Comparison of ENCODE assay signal across 8 mouse cellular contexts in genomic region chr10:93070121-93070898, GRCm38 (mm10). TPM values are rescaled to one million over a fixed set of nuclear protein-coding genes. Genes with fewer than 3 reads are reported as not detected.
A peak's percentile ranks its signal among the peaks of the same experiment; 100 is the strongest.
DNase-seq lines count a peak whose midpoint lies in the region; ATAC-seq and TF ChIP-seq lines count a peak whose summit lies in the region.

No protein-coding gene starts in this region.

- no peak overlapping the region for H3K4me2 ChIP-seq in kidney, embryonic 14.5 days (replicated peaks; ENCODE audit: low read depth, low read length)
- no peak overlapping the region for H3K4me2 ChIP-seq in heart, postnatal 0 days (ENCODE audit: low read depth, low read length)
- no peak overlapping the region for H3K4me2 ChIP-seq in limb, embryonic 14.5 days (replicated peaks; ENCODE audit: low read depth, low read length, severe bottlenecking)

- peak; percentile 37 for DNase-seq in kidney, adult 18-20 months
- peak; percentile 56 for DNase-seq in MN1 (ENCODE audit: low spot score)
- DNase-seq in embryo, embryonic 11 days, result peak; percentile 45
- no peak for DNase-seq in heart, postnatal 0 days (ENCODE audit: low spot score)
- peak; percentile 44 for DNase-seq in limb, embryonic 14.5 days (ENCODE audit: low spot score)
- DNase-seq in natural killer cell, adult 2 months (ENCODE audit: low spot score in 2 of 2), result peak; percentile 70 to 91
- peak; percentile 82 to 87 for DNase-seq in thymus, postnatal 36 days

- no peaks in the 10 kb centered on the region for H3K9me3 ChIP-seq in kidney, embryonic 14.5 days (ENCODE audit: control insufficient read depth, low read length)
- no peaks in the 10 kb centered on the region for H3K9me3 ChIP-seq in heart, postnatal 0 days (replicated peaks; ENCODE audit: control insufficient read depth, low read length)
- no peaks in the 10 kb centered on the region for H3K9me3 ChIP-seq in limb, embryonic 14.5 days (ENCODE audit: control insufficient read depth, low read length)

- H3K9ac ChIP-seq in kidney, embryonic 14.5 days (ENCODE audit: low read depth, low read length), result no peak overlapping the region
- H3K9ac ChIP-seq in heart, postnatal 0 days (replicated peaks; ENCODE audit: low read depth, low read length), result no peak overlapping the region
- H3K9ac ChIP-seq in limb, embryonic 14.5 days (ENCODE audit: low read depth, low read length, severe bottlenecking), result no peak overlapping the region

- peak; percentile 58 for TF ChIP-seq CTCF in heart, postnatal 0 days (IDR thresholded peaks at IDR 0.05; ENCODE audit: low read depth)

- no peak overlapping the region for H3K4me3 ChIP-seq in kidney, embryonic 14.5 days (ENCODE audit: low read length)
- H3K4me3 ChIP-seq in heart, postnatal 0 days (ENCODE audit: low read depth, low read length), result no peak overlapping the region
- H3K4me3 ChIP-seq in limb, embryonic 14.5 days (replicated peaks; ENCODE audit: low read length), result no peak overlapping the region

- TF ChIP-seq POLR2A in limb, embryonic 14.5 days (IDR thresholded peaks at IDR 0.05; ENCODE audit: borderline replicate concordance, extremely low read depth, insufficient read depth, insufficient read length), result no peak

- no peak overlapping the region; the same call in 1 of the 2 replicates for H3K27ac ChIP-seq in kidney, embryonic 14.5 days (ENCODE audit: low read depth, low read length)
- H3K27ac ChIP-seq in heart, postnatal 0 days (ENCODE audit: low read depth), result peak overlapping the region; percentile 86
- no peak overlapping the region for H3K27ac ChIP-seq in limb, embryonic 14.5 days (replicated peaks; ENCODE audit: low read depth, low read length)

- no peak for ATAC-seq in kidney, embryonic 14.5 days (ENCODE audit: low FRiP score, low TSS enrichment)
- ATAC-seq in heart, postnatal 0 days (ENCODE audit: insufficient read depth, low read depth), result no peak
- no peak for ATAC-seq in limb, embryonic 14.5 days (ENCODE audit: low FRiP score, low read depth)

- H3K36me3 ChIP-seq in kidney, embryonic 14.5 days (ENCODE audit: control insufficient read depth, insufficient read depth, low read length), result no peaks in the 10 kb centered on the region
- no peaks in the 10 kb centered on the region for H3K36me3 ChIP-seq in heart, postnatal 0 days (replicated peaks; ENCODE audit: control insufficient read depth, insufficient read depth, low read length)
- H3K36me3 ChIP-seq in limb, embryonic 14.5 days (ENCODE audit: control insufficient read depth, insufficient read depth, low read length), result no peaks in the 10 kb centered on the region

- no peaks in the 10 kb centered on the region for H3K4me1 ChIP-seq in kidney, embryonic 14.5 days (ENCODE audit: control insufficient read depth, insufficient read depth, low read length)
- H3K4me1 ChIP-seq in heart, postnatal 0 days (ENCODE audit: control insufficient read depth, insufficient read depth), result peaks cover 8% of the 10 kb centered on the region; the same call in 1 of the 2 replicates
- no peaks in the 10 kb centered on the region for H3K4me1 ChIP-seq in limb, embryonic 14.5 days (ENCODE audit: control insufficient read depth, insufficient read depth, low read length)

- no peak for TF ChIP-seq EP300 in heart, postnatal 0 days (IDR thresholded peaks at IDR 0.05; ENCODE audit: low read depth)

- H3K27me3 ChIP-seq in kidney, embryonic 14.5 days (ENCODE audit: control insufficient read depth, insufficient read depth, low read length), result no peaks in the 10 kb centered on the region
- H3K27me3 ChIP-seq in heart, postnatal 0 days (ENCODE audit: control insufficient read depth, insufficient read depth, low read length), result no peaks in the 10 kb centered on the region
- no peaks in the 10 kb centered on the region for H3K27me3 ChIP-seq in limb, embryonic 14.5 days (ENCODE audit: control insufficient read depth, insufficient read depth, low read length)

- 78% methylated on average over 9 of the region's 9 CpGs for WGBS in kidney, embryonic 14.5 days
- WGBS in heart, postnatal 0 days, result 59% methylated on average over 9 of the region's 9 CpGs
- WGBS in limb, embryonic 14.5 days, result 74% methylated on average over 9 of the region's 9 CpGs

RNA-seq across cellular contexts. Expression of gene Cfap54, which starts 11.1 kb away (rescaled TPM):
- 0.33 and 0.49 TPM in 2 replicates for polyA plus RNA-seq in kidney, embryonic 14.5 days (2014; fragmentation: Nextera tagmentation; extraction: Ambion mirVana)
- total RNA-seq in heart, postnatal 0 days (2014; rRNA removed; ENCODE audit: low replicate concordance), result under 0.01 TPM in 1 of 2 replicates, not detected in the other
- polyA plus RNA-seq in heart, postnatal 0 days (2015; fragmentation: Nextera tagmentation; extraction: Ambion mirVana), result 0.22 and 0.49 TPM in 2 replicates
- polyA plus RNA-seq in limb, embryonic 14.5 days (2012; rRNA removed), result 0.35 TPM in 2 replicates
- 0.23 and 0.25 TPM in 2 replicates for polyA plus RNA-seq in limb, embryonic 14.5 days (2014; fragmentation: Nextera tagmentation; extraction: Ambion mirVana)
